Mouse (Mus musculus): ENCODE measurements around the gene Nus1.

- no peak for TF ChIP-seq SMC3 (IDR thresholded peaks at IDR 0.05; ENCODE audit: low read depth, low read length)
- TF ChIP-seq USF2 (conservative IDR thresholded peaks at IDR 0.05; ENCODE audit: low read depth, low read length) = no peak
- peak; percentile 92 for TF ChIP-seq POLR2A (IDR thresholded peaks at IDR 0.05; ENCODE audit: low read depth, low read length)
- TF ChIP-seq CTCF (conservative IDR thresholded peaks at IDR 0.05 in 1 of 2, IDR thresholded peaks at IDR 0.05 in 1 of 2; ENCODE audit: low read depth in 2 of 2, low read length in 2 of 2) = no peak
- TF ChIP-seq MYC (IDR thresholded peaks at IDR 0.05; ENCODE audit: low read depth, low read length) = no peak
- peak; percentile 59 for TF ChIP-seq MXI1 (IDR thresholded peaks at IDR 0.05; ENCODE audit: low read depth, low read length)
- peak; percentile 64 for TF ChIP-seq TCF12 (IDR thresholded peaks at IDR 0.05; ENCODE audit: low read depth, low read length)
- no peak for TF ChIP-seq MEF2A (IDR thresholded peaks at IDR 0.05; ENCODE audit: borderline replicate concordance, low read depth, low read length)
- TF ChIP-seq ZNF384 (IDR thresholded peaks at IDR 0.05; ENCODE audit: low read depth, low read length) = no peak
These were observed 35.3 kb upstream of the Nus1 start, which contains the start of gene Gopc for GRCm38 (mm10) chr10:52381845-52382591.
